Mouse (Mus musculus): ENCODE measurements around the gene Gm11437. TPM values are rescaled to one million over a fixed set of nuclear protein-coding genes. Genes with fewer than 3 reads are reported as not detected.

Gene Gm11437
- polyA plus RNA-seq, 1 experiment = 10.0 TPM

DNA sequence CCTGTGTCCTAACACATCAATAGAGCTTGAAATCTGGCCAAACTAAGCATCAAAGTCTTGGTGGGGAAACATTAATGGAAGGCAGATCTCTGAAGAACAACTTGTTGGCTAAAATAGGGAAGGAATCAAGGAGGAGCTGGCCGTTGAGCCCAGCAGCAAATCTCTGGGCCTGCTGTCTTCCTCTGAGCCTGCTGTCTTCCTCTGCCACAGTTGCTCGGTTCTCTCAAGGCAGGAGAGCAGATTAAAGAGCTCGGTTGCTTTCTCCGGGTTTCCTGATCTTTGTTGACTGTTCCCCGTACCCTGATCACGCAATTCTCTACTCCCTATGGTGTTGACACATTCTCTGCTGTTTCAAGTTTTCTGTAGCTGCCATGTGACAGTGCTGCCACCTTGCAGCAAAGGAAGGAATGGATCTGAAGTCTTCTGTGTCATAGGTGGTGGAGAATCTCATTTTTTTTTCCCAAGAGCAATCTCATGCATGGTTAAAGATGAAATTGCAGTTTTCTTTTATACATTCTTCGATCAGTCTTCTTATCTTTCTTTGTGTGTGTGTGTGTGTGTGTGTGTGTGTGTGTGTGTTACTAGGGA, 1.5 kb upstream of the Gm11437 start:
- Histone ChIP-seq H3K27me3 (ENCODE audit: control insufficient read depth, insufficient read depth, low read length) (no peaks in the 10 kb centered on the region), H3K4me1 (ENCODE audit: control insufficient read depth, insufficient read depth, insufficient read length, low read length) (peaks cover 19% of the 10 kb centered on the region), H3K4me3 (ENCODE audit: low read depth, low read length) (peak overlapping the region; percentile 33), H3K27ac (ENCODE audit: insufficient read depth, low read depth, low read length) (peak overlapping the region; percentile 49; the same call in 1 of the 2 replicates), H3K36me3 (ENCODE audit: control insufficient read depth, insufficient read depth, low read length) (peaks cover 2% of the 10 kb centered on the region; the same call in 1 of the 2 replicates)
- TF ChIP-seq POLR2A (IDR thresholded peaks at IDR 0.05; ENCODE audit: low read depth, low read length) = no peak
- peak; percentile 25; the same call in 1 of the 2 replicates for TF ChIP-seq CTCF (IDR thresholded peaks at IDR 0.05; ENCODE audit: extremely low read depth, insufficient read length, insufficient replicate concordance, low read depth, low read length)
- WGBS = 12% methylated on average over 7 of the region's 7 CpGs

- TF ChIP-seq CTCF (IDR thresholded peaks at IDR 0.05; ENCODE audit: extremely low read depth, insufficient read length, insufficient replicate concordance, low read depth, low read length) (no peak), POLR2A (IDR thresholded peaks at IDR 0.05; ENCODE audit: low read depth, low read length) (no peak)
- Histone ChIP-seq H3K36me3 (ENCODE audit: control insufficient read depth, insufficient read depth, low read length) (peaks cover 19% of the 10 kb centered on the region), H3K4me1 (ENCODE audit: control insufficient read depth, insufficient read depth, insufficient read length, low read length) (peaks cover 20% of the 10 kb centered on the region), H3K27ac (ENCODE audit: insufficient read depth, low read depth, low read length) (peak overlapping the region; percentile 92), H3K27me3 (ENCODE audit: control insufficient read depth, insufficient read depth, low read length) (no peaks in the 10 kb centered on the region), H3K4me3 (ENCODE audit: low read depth, low read length) (no peak overlapping the region; the same call in 1 of the 2 replicates)
- WGBS = 20% methylated on average over 4 of the region's 4 CpGs
These were observed 2.7 kb downstream of the Gm11437 start for GRCm38 (mm10) chr11:84164561-84164960.

DNA sequence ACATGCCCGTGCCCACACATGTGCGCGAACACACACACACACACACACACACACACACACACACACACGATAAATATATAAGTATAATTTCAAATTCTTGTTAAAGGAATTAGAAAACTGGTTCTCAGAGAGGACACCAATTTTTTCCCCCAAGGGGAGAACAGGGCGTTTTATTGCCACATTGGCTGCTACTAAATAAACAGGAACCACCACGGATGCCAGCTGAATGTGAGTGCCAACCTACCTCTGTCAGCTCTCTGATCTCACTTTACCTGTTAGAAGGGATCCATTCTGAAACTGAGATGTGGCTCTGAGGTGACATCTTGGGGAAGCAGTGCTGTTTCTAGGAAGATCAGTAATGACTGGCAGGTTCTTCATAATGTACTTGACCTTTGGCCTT, 3.2 kb downstream of the Gm11437 start:
- Histone ChIP-seq H3K27ac (ENCODE audit: insufficient read depth, low read depth, low read length) (peak overlapping the region; percentile 92), H3K4me3 (ENCODE audit: low read depth, low read length) (no peak overlapping the region; the same call in 1 of the 2 replicates), H3K36me3 (ENCODE audit: control insufficient read depth, insufficient read depth, low read length) (peaks cover 19% of the 10 kb centered on the region), H3K4me1 (ENCODE audit: control insufficient read depth, insufficient read depth, insufficient read length, low read length) (peaks cover 20% of the 10 kb centered on the region), H3K27me3 (ENCODE audit: control insufficient read depth, insufficient read depth, low read length) (no peaks in the 10 kb centered on the region)
- WGBS = 35% methylated on average over 6 of the region's 6 CpGs
- TF ChIP-seq POLR2A (IDR thresholded peaks at IDR 0.05; ENCODE audit: low read depth, low read length) (no peak), CTCF (IDR thresholded peaks at IDR 0.05; ENCODE audit: extremely low read depth, insufficient read length, insufficient replicate concordance, low read depth, low read length) (no peak)

DNA sequence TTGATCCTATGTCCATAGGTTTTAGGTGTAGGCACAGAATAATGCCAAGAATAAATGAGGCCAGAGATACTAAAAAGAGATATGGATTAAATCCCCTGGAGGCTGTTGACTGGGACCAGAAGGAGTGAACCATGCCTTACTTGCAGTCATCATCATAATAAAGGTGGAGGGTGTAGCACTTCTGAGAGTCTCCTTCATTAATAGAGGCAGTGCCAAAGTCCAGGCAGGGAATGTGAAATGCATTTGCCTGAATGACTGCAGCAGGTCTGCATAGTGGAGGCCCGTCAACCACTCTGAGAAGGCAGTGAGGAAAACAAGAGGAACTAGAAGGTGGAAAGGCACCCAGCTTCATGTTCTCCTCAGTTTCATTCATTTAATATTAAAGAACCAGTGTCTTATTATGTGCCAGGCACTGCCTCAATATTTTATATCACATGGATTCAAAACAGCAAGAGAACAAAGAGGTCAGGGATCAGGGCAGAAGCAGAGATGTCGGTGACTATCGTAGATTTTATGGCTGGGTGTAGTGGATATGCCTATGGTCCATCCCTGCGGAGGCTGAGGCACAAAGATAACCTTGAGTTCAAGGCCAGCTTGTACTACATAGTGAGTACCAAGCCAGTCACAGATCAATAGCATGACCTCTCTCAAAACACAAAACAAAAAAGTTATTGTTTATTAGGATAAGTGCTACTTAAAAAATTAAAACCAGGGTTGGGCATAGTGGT, 10.6 kb downstream of the Gm11437 start:
- peaks cover 35% of the 10 kb centered on the region for H3K36me3 ChIP-seq (ENCODE audit: control insufficient read depth, insufficient read depth, low read length)
- H3K4me1 ChIP-seq (ENCODE audit: control insufficient read depth, insufficient read depth, insufficient read length, low read length) = peaks cover 13% of the 10 kb centered on the region; the same call in 1 of the 2 replicates
- TF ChIP-seq POLR2A (IDR thresholded peaks at IDR 0.05; ENCODE audit: low read depth, low read length) (no peak), CTCF (IDR thresholded peaks at IDR 0.05; ENCODE audit: extremely low read depth, insufficient read length, insufficient replicate concordance, low read depth, low read length) (no peak)
- peak overlapping the region; percentile 86 for H3K27ac ChIP-seq (ENCODE audit: insufficient read depth, low read depth, low read length)
- no peaks in the 10 kb centered on the region for H3K27me3 ChIP-seq (ENCODE audit: control insufficient read depth, insufficient read depth, low read length)
- H3K4me3 ChIP-seq (ENCODE audit: low read depth, low read length) = no peak overlapping the region
- WGBS = 35% methylated on average over 4 of the region's 4 CpGs

DNA sequence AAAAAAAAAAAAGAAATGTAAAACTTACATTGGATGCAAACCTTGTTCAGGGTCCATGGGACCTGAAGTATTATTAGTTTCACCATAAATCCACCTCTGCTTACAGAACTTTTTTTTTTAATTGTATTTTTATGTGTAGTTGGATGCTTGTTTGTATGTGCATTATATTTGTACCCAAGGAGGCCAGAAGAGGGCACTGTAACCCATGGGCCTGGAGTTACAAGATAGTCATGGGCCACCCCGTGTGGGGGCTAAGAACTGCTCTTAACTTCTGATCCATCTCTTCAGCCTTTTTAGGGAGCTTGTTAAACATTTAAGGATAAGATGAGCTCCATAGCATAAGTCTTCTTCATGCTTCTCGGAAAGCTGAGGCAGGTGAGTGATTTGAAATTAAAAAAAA, 16.4 kb downstream of the Gm11437 start:
- Histone ChIP-seq H3K27ac (ENCODE audit: insufficient read depth, low read depth, low read length) (no peak overlapping the region), H3K27me3 (ENCODE audit: control insufficient read depth, insufficient read depth, low read length) (no peaks in the 10 kb centered on the region), H3K4me1 (ENCODE audit: control insufficient read depth, insufficient read depth, insufficient read length, low read length) (peaks cover 6% of the 10 kb centered on the region; the same call in 1 of the 2 replicates), H3K36me3 (ENCODE audit: control insufficient read depth, insufficient read depth, low read length) (peaks cover 44% of the 10 kb centered on the region), H3K4me3 (ENCODE audit: low read depth, low read length) (no peak overlapping the region)
- TF ChIP-seq POLR2A (IDR thresholded peaks at IDR 0.05; ENCODE audit: low read depth, low read length) (no peak), CTCF (IDR thresholded peaks at IDR 0.05; ENCODE audit: extremely low read depth, insufficient read length, insufficient replicate concordance, low read depth, low read length) (peak; percentile 51; the same call in 1 of the 2 replicates)
- 63% methylated on average over 2 of the region's 2 CpGs for WGBS

- 25% methylated on average over 3 of the region's 3 CpGs for WGBS
These were observed 21.2 kb downstream of the Gm11437 start for GRCm38 (mm10) chr11:84146081-84146480.

GRCm38 (mm10) chr11:84145201-84145798, 22.0 kb downstream of the Gm11437 start:
- 72% methylated on average over 10 of the region's 10 CpGs for WGBS
- Histone ChIP-seq H3K36me3 (ENCODE audit: control insufficient read depth, insufficient read depth, low read length) (peaks cover 28% of the 10 kb centered on the region), H3K4me1 (ENCODE audit: control insufficient read depth, insufficient read depth, insufficient read length, low read length) (peaks cover 11% of the 10 kb centered on the region; the same call in 1 of the 2 replicates), H3K27ac (ENCODE audit: insufficient read depth, low read depth, low read length) (no peak overlapping the region; the same call in 1 of the 2 replicates), H3K27me3 (ENCODE audit: control insufficient read depth, insufficient read depth, low read length) (no peaks in the 10 kb centered on the region), H3K4me3 (ENCODE audit: low read depth, low read length) (no peak overlapping the region)
- TF ChIP-seq CTCF (IDR thresholded peaks at IDR 0.05; ENCODE audit: extremely low read depth, insufficient read length, insufficient replicate concordance, low read depth, low read length) = no peak

More at GRCm38 (mm10) chr11:84146081-84146480, 21.2 kb downstream of the Gm11437 start:
- Histone ChIP-seq H3K4me3 (ENCODE audit: low read depth, low read length) (no peak overlapping the region), H3K27me3 (ENCODE audit: control insufficient read depth, insufficient read depth, low read length) (no peaks in the 10 kb centered on the region), H3K36me3 (ENCODE audit: control insufficient read depth, insufficient read depth, low read length) (peaks cover 32% of the 10 kb centered on the region), H3K27ac (ENCODE audit: insufficient read depth, low read depth, low read length) (peak overlapping the region; percentile 59), H3K4me1 (ENCODE audit: control insufficient read depth, insufficient read depth, insufficient read length, low read length) (peaks cover 11% of the 10 kb centered on the region; the same call in 1 of the 2 replicates)
- no peak for TF ChIP-seq POLR2A (IDR thresholded peaks at IDR 0.05; ENCODE audit: low read depth, low read length)

Data from small intestine, adult 2 months (tissue).